Mouse (Mus musculus) kidney, postnatal 0 days (tissue): ENCODE measurements around the gene Macrod1. TPM values are rescaled to one million over a fixed set of nuclear protein-coding genes. Genes with fewer than 3 reads are reported as not detected.

Source experiments
- ATAC-seq: fragments of 200-750 bp; cut with Nextera tagmentation; replicated peaks from 2 replicates; pipeline ENCODE4 v1.8.0; 2017; ENCODE audit warnings: low read depth, moderate number of reproducible peaks, moderate TSS enrichment, moderate library complexity; ENCODE audit not compliant: low FRiP score
- DNase-seq: peaks from one replicate; pipeline ENCODE4 v3.0.0-alpha.2; 2016; ENCODE audit warnings: low spot score
- H3K27ac ChIP-seq: fragments of 300-500 bp; sonication (generic); 2 replicates; pipeline ENCODE4 v1.5.1; 2014; ENCODE audit warnings: mild to moderate bottlenecking
- H3K27me3 ChIP-seq: fragments of 300-500 bp; sonication (generic); 2 replicates; pipeline ENCODE4 v1.6.1; 2014; ENCODE audit warnings: low read length, mixed read lengths; ENCODE audit not compliant: insufficient read depth
- H3K36me3 ChIP-seq: fragments of 300-500 bp; sonication (generic); 2 replicates; pipeline ENCODE4 v1.6.1; 2014; ENCODE audit warnings: low read length, mixed read lengths; ENCODE audit not compliant: insufficient read depth
- H3K4me1 ChIP-seq: fragments of 300-500 bp; sonication (generic); replicated peaks from 2 replicates; pipeline ENCODE4 v1.6.1; 2014; ENCODE audit warnings: antibody characterized with exemption, low read length, mixed read lengths; ENCODE audit not compliant: insufficient read depth
- H3K4me2 ChIP-seq: fragments of 300-500 bp; sonication (generic); 2 replicates; pipeline ENCODE4 v1.6.1; 2014; ENCODE audit warnings: mild to moderate bottlenecking, low read length, moderate library complexity, mixed read lengths
- H3K4me3 ChIP-seq: fragments of 300-500 bp; sonication (generic); replicated peaks from 2 replicates; pipeline ENCODE4 v1.5.1; 2014; ENCODE audit warnings: low read depth, low read length
- H3K9ac ChIP-seq: fragments of 300-500 bp; sonication (generic); 2 replicates; pipeline ENCODE4 v1.6.1; 2014; ENCODE audit warnings: low read depth, low read length
- H3K9me3 ChIP-seq: fragments of 300-500 bp; sonication (generic); replicated peaks from 2 replicates; pipeline ENCODE4 v1.6.1; 2016; ENCODE audit warnings: low read length, inconsistent platforms, mixed read lengths
- CTCF ChIP-seq: IDR thresholded peaks from 2 replicates; pipeline ENCODE4 v1.5.1; 2016; ENCODE audit warnings: antibody characterized with exemption, low read depth, mild to moderate bottlenecking, moderate library complexity
- WGBS: fragments of 180-500 bp; shearing (Covaris S2); extraction: QIAGEN DNeasy Blood & Tissue Kit; methylation state at CpG from one replicate; pipeline ENCODE4 v1.1.7; 2014; 5-methylcytosine and 5-hydroxymethylcytosine counted together
- polyA plus RNA-seq: library from polyadenylated mRNA; unstranded; fragments of >200 nt; fragmentation: Nextera tagmentation; extraction: Ambion mirVana; gene quantifications from 2 replicates; pipeline ENCODE4 v1.2.1, GENCODE M21; 2015

The Macrod1 gene
- polyA plus RNA-seq, 1 experiment from 2014 or later, result 35.5 TPM

DNA sequence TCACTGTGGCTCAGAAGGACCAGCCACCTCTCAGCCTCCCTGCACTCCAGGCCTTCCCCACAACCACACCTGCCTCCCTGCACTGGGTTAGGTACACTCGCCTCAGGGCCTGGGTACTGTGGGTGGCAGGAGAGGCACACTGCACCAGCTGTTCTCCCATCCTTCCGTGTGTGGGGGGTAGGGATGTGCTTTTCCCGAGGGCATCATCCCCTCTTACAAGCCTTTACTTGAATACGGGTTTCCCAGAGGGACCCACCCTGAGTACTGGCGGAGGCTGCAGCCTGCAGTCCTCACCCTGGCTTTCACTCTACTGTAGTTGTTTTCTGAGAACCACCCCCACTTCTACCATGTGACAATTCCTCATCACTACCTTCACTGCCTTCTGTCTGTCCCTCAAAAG lies 130.5 kb downstream of the Macrod1 start:
- no peak overlapping the region for H3K27ac ChIP-seq
- no peaks in the 10 kb centered on the region for H3K27me3 ChIP-seq
- no peak overlapping the region for H3K9ac ChIP-seq
- 67% methylated on average over 5 of the region's 5 CpGs for WGBS
- TF ChIP-seq CTCF, result no peak
- no peaks in the 10 kb centered on the region for H3K9me3 ChIP-seq
- no peak for DNase-seq
- ATAC-seq, result no peak
- no peaks in the 10 kb centered on the region for H3K36me3 ChIP-seq
- H3K4me3 ChIP-seq, result no peak overlapping the region
- H3K4me1 ChIP-seq, result peaks cover 44% of the 10 kb centered on the region
- no peak overlapping the region for H3K4me2 ChIP-seq

DNA sequence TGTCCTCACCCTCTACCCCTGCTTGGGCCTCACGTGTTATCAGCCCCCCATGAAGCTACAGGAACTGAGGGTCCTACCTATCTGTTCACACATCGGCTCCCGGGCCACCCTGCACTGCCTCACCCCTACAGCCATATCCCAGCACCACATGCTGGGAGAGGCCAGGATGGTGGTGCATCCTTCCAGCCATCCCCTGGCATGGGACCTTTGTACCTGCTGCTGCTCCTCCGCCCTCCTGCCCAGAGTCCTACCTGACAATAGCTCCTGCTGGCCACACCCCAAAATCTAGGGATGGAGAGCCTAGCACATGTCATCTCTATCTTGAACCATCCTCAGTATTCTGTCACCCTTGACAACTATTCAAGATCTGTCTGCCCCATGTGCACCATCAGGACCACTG lies 132.4 kb downstream of the Macrod1 start:
- Histone ChIP-seq H3K27ac (no peak overlapping the region), H3K27me3 (no peaks in the 10 kb centered on the region), H3K4me2 (no peak overlapping the region), H3K4me1 (peaks cover 48% of the 10 kb centered on the region), H3K9ac (no peak overlapping the region), H3K9me3 (no peaks in the 10 kb centered on the region), H3K4me3 (no peak overlapping the region), H3K36me3 (no peaks in the 10 kb centered on the region)
- ATAC-seq, result no peak
- DNase-seq, result no peak
- WGBS, result 84% methylated on average over 4 of the region's 4 CpGs
- no peak for TF ChIP-seq CTCF

DNA sequence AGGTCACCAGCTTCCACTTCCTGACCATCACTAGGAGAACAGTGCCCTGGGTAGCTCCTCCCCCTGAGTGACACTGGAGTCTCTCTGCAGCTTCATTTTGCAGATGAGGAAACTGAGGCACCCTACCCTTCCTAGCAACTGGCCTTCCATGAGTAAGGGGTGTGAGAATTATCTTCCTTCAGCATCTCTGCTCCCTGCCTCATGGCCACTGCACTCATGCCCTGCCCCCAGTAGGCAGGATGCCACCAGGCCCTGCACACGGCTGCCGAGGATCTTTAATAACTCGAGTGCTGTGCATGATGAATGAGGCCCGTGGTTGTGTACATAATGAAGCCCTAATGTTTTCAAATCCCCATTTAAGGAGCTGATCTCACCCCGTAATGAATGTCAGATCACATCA lies 134.4 kb downstream of the Macrod1 start:
- ATAC-seq, result no peak
- no peaks in the 10 kb centered on the region for H3K36me3 ChIP-seq
- H3K27me3 ChIP-seq, result no peaks in the 10 kb centered on the region
- WGBS, result 46% methylated on average over 5 of the region's 5 CpGs
- no peak overlapping the region for H3K9ac ChIP-seq
- H3K4me3 ChIP-seq, result no peak overlapping the region
- H3K4me1 ChIP-seq, result peaks cover 43% of the 10 kb centered on the region
- H3K4me2 ChIP-seq, result no peak overlapping the region
- TF ChIP-seq CTCF, result no peak
- DNase-seq, result no peak
- H3K27ac ChIP-seq, result peak overlapping the region; percentile 87
- H3K9me3 ChIP-seq, result no peaks in the 10 kb centered on the region

DNA sequence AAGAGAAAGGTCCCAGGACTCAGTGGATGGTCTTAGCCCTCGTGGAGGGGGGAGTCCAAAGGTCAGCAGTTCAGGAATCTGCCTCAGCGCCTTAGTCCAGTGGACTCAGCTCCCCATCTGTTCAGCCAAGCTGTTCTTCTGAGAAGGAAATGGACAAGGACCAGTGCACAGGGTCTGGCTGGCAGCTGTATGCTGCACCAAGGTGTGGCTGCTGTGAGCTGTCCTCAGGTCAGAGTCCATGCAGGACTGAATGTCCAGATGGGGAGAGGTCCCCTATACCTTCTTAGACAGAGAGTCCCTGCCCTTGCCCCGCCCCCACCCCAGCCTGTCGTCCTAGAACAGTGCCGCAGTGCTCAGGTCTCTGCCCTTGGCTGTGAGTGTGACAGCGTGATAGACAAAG lies 135.0 kb downstream of the Macrod1 start:
- ATAC-seq (peak; percentile 86), DNase-seq (no peak)
- Histone ChIP-seq H3K9me3 (no peaks in the 10 kb centered on the region), H3K27me3 (no peaks in the 10 kb centered on the region), H3K9ac (no peak overlapping the region), H3K4me2 (no peak overlapping the region), H3K4me1 (peaks cover 43% of the 10 kb centered on the region), H3K4me3 (no peak overlapping the region), H3K27ac (peak overlapping the region; percentile 87), H3K36me3 (no peaks in the 10 kb centered on the region)
- TF ChIP-seq CTCF, result no peak
- WGBS, result 49% methylated on average over 6 of the region's 6 CpGs

DNA sequence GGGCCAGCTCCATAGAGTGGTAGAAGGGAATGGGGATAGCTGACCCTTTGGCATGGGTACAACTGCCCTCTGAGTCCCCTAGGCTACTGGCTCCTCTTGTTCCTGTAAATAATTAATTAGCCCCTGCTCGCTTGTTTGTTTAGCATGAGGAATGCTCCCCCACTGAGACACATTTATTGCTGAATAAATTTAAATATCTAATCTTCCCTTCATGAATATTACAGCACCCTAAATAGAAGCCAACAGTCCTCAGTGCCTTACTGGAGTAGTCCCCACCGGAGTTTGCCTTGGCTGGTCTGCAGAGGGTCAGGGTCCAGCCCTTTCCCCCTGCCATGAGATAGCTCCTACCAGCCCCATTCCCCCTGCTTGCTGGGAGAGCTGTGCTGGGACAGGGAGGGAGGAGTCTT lies 136.0 kb downstream of the Macrod1 start:
- H3K27ac ChIP-seq, result peak overlapping the region; percentile 87; the same call in 1 of the 2 replicates
- peak; percentile 47 for ATAC-seq
- no peaks in the 10 kb centered on the region for H3K36me3 ChIP-seq
- H3K9ac ChIP-seq, result no peak overlapping the region; the same call in 1 of the 2 replicates
- H3K9me3 ChIP-seq, result no peaks in the 10 kb centered on the region
- 48% methylated on average over 2 of the region's 2 CpGs for WGBS
- H3K27me3 ChIP-seq, result no peaks in the 10 kb centered on the region
- no peak for TF ChIP-seq CTCF
- H3K4me2 ChIP-seq, result no peak overlapping the region
- H3K4me3 ChIP-seq, result no peak overlapping the region
- peaks cover 43% of the 10 kb centered on the region for H3K4me1 ChIP-seq
- DNase-seq, result peak; percentile 77

DNA sequence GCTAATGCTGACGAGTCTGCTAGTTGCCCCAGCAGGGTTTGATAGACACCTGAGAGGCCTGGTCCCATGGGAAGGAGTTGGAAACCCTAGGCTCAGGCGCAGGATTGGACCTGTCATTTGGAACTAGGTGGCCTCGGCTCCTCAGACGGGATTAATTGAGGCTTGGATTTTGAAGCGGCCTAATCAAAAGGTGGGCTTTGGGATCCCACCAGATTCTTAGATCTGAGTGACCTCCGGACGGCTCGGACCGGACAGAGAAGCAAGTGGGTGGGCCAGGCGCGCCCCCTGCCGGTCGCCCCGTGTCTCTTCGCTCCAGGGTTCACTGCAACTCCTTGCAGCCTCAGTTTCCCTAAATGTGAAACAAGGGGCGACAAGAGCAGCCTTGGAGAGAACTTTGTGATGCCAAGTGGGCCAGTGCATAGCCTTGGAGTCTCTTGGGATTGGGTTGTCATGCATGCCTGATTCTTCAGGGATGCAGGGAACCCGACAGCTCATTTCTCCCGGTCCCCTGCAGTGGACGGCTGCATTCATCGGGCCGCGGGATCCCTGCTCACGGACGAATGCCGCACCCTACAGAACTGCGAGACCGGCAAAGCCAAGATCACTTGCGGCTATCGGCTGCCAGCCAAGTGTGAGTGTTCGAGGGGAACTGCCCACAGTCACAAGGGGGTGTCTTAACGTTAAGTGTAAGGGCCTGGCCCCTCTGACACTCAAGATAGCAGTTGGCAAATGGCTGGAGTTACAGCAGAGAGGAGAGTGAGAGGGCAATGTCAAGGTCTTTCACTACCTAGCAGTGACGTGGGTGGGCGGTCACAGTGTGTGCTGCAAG lies 139.5 kb downstream of the Macrod1 start:
- Histone ChIP-seq H3K9ac (no peak overlapping the region), H3K4me1 (peaks cover 37% of the 10 kb centered on the region), H3K9me3 (no peaks in the 10 kb centered on the region), H3K27ac (peak overlapping the region; percentile 42; the same call in 1 of the 2 replicates), H3K36me3 (peaks cover 32% of the 10 kb centered on the region), H3K4me2 (no peak overlapping the region), H3K27me3 (no peaks in the 10 kb centered on the region), H3K4me3 (no peak overlapping the region)
- peak; percentile 77 for DNase-seq
- WGBS, result 15% methylated on average over 33 of the region's 33 CpGs
- peak; percentile 92 for TF ChIP-seq CTCF
- no peak for ATAC-seq
